Mouse (Mus musculus) kidney, postnatal 0 days (tissue): Measurements from ENCODE around the gene Prkce. TPM values are rescaled to one million over a fixed set of nuclear protein-coding genes. Genes with fewer than 3 reads are reported as not detected.

Source experiments
- ATAC-seq: fragments of 200-750 bp; cut with Nextera tagmentation; replicated peaks from 2 replicates; pipeline ENCODE4 v1.8.0; 2017; ENCODE audit warnings: low read depth, moderate number of reproducible peaks, moderate TSS enrichment, moderate library complexity; ENCODE audit not compliant: low FRiP score
- DNase-seq: peaks from one replicate; pipeline ENCODE4 v3.0.0-alpha.2; 2016; ENCODE audit warnings: low spot score
- H3K27ac ChIP-seq: fragments of 300-500 bp; sonication (generic); 2 replicates; pipeline ENCODE4 v1.5.1; 2014; ENCODE audit warnings: mild to moderate bottlenecking
- H3K27me3 ChIP-seq: fragments of 300-500 bp; sonication (generic); 2 replicates; pipeline ENCODE4 v1.6.1; 2014; ENCODE audit warnings: low read length, mixed read lengths; ENCODE audit not compliant: insufficient read depth
- H3K36me3 ChIP-seq: fragments of 300-500 bp; sonication (generic); 2 replicates; pipeline ENCODE4 v1.6.1; 2014; ENCODE audit warnings: low read length, mixed read lengths; ENCODE audit not compliant: insufficient read depth
- H3K4me1 ChIP-seq: fragments of 300-500 bp; sonication (generic); replicated peaks from 2 replicates; pipeline ENCODE4 v1.6.1; 2014; ENCODE audit warnings: antibody characterized with exemption, low read length, mixed read lengths; ENCODE audit not compliant: insufficient read depth
- H3K4me2 ChIP-seq: fragments of 300-500 bp; sonication (generic); 2 replicates; pipeline ENCODE4 v1.6.1; 2014; ENCODE audit warnings: mild to moderate bottlenecking, low read length, moderate library complexity, mixed read lengths
- H3K4me3 ChIP-seq: fragments of 300-500 bp; sonication (generic); replicated peaks from 2 replicates; pipeline ENCODE4 v1.5.1; 2014; ENCODE audit warnings: low read depth, low read length
- H3K9ac ChIP-seq: fragments of 300-500 bp; sonication (generic); 2 replicates; pipeline ENCODE4 v1.6.1; 2014; ENCODE audit warnings: low read depth, low read length
- H3K9me3 ChIP-seq: fragments of 300-500 bp; sonication (generic); replicated peaks from 2 replicates; pipeline ENCODE4 v1.6.1; 2016; ENCODE audit warnings: low read length, inconsistent platforms, mixed read lengths
- CTCF ChIP-seq: IDR thresholded peaks from 2 replicates; pipeline ENCODE4 v1.5.1; 2016; ENCODE audit warnings: antibody characterized with exemption, low read depth, mild to moderate bottlenecking, moderate library complexity
- whole genome bisulfite sequencing: fragments of 180-500 bp; shearing (Covaris S2); extraction: QIAGEN DNeasy Blood & Tissue Kit; methylation state at CpG from one replicate; pipeline ENCODE4 v1.1.7; 2014; 5-methylcytosine and 5-hydroxymethylcytosine counted together
- polyA plus RNA-seq: library from polyadenylated mRNA; unstranded; fragments of >200 nt; fragmentation: Nextera tagmentation; extraction: Ambion mirVana; gene quantifications from 2 replicates; pipeline ENCODE4 v1.2.1, GENCODE M21; 2015

Prkce gene
- polyA plus RNA-seq, 1 experiment from 2014 or later, result 6.0 TPM

DNA sequence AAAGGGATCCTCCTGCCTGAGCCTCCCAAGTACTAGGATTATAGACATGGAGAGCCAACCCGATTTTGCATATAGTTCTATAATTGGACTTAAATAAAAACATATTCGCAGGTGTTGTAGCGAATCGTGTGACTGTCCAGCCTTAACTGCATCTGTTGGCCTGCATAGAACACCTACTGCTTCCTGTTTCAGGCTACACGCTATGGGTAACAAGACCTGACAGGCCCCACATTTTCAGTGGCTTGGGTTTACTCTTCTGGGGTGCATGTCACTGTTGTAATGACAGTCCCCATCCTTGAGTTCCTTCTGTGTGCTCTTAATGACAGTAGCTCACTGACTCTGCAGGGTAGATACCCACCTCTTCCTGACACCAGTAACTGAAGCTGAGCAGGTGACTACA, 278.3 kb downstream of the Prkce start:
- Histone ChIP-seq H3K9me3 (no peaks in the 10 kb centered on the region), H3K36me3 (no peaks in the 10 kb centered on the region), H3K4me1 (peaks cover 2% of the 10 kb centered on the region; the same call in 1 of the 2 replicates), H3K9ac (no peak overlapping the region), H3K4me3 (no peak overlapping the region), H3K4me2 (no peak overlapping the region), H3K27me3 (no peaks in the 10 kb centered on the region), H3K27ac (no peak overlapping the region)
- ATAC-seq (no peak), DNase-seq (no peak)
- TF ChIP-seq CTCF, result no peak
- 93% methylated on average over 5 of the region's 5 CpGs for WGBS

DNA sequence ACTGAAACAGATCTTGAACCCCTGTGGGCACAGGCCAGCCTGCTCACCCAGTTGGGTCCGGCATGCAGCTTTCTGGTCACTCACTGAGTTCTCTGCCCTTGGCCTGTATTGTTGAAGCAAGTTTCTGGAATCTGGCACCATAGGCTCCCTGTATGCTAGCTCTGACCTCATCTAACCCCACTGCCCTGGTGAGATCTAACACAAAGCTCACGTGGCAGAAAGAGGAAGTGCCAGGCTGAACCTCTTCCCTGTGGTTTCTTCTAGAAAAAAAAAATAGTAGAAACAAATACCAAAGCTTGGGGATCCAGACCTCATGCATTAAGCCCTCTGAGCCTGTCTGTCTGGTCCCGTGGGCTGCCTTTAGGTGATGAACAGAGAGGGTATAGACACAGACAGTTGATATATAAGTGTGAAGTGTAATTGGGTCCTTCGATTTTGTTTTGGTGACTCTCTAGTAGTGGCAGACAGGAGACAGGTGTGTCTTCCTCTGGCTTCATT, 279.6 kb downstream of the Prkce start:
- H3K36me3 ChIP-seq, result no peaks in the 10 kb centered on the region
- TF ChIP-seq CTCF, result no peak
- 80% methylated on average over 4 of the region's 4 CpGs for WGBS
- ATAC-seq (no peak), DNase-seq (no peak)
- H3K27ac ChIP-seq, result no peak overlapping the region
- H3K4me2 ChIP-seq, result no peak overlapping the region
- H3K4me3 ChIP-seq, result no peak overlapping the region
- H3K9me3 ChIP-seq, result no peaks in the 10 kb centered on the region
- peaks cover 2% of the 10 kb centered on the region; the same call in 1 of the 2 replicates for H3K4me1 ChIP-seq
- H3K27me3 ChIP-seq, result no peaks in the 10 kb centered on the region
- no peak overlapping the region for H3K9ac ChIP-seq

DNA sequence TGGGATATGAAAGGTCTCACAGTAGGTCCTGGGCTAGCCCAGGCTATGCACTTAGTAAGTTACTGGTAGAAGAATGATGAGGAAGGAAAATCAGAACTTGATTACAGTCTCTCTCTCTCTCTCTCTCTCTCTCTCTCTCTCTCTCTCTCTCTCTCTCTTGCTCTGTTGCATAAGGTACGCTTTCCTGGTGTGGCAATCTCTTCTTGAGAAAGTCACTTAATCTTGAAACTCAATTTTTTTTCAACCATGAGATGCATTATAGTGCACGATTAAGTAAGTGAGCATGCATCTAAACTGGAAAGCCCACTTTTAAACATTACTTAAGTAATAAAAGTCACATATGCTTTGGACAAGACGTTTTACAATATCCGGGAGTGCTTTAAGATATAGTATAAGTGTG, 285.3 kb downstream of the Prkce start:
- Histone ChIP-seq H3K36me3 (no peaks in the 10 kb centered on the region), H3K27ac (no peak overlapping the region), H3K9me3 (no peaks in the 10 kb centered on the region), H3K27me3 (no peaks in the 10 kb centered on the region), H3K4me1 (no peaks in the 10 kb centered on the region), H3K9ac (no peak overlapping the region), H3K4me3 (no peak overlapping the region), H3K4me2 (no peak overlapping the region)
- WGBS, result 83% methylated on average over 4 of the region's 4 CpGs
- ATAC-seq (no peak), DNase-seq (no peak)
- no peak for TF ChIP-seq CTCF

DNA sequence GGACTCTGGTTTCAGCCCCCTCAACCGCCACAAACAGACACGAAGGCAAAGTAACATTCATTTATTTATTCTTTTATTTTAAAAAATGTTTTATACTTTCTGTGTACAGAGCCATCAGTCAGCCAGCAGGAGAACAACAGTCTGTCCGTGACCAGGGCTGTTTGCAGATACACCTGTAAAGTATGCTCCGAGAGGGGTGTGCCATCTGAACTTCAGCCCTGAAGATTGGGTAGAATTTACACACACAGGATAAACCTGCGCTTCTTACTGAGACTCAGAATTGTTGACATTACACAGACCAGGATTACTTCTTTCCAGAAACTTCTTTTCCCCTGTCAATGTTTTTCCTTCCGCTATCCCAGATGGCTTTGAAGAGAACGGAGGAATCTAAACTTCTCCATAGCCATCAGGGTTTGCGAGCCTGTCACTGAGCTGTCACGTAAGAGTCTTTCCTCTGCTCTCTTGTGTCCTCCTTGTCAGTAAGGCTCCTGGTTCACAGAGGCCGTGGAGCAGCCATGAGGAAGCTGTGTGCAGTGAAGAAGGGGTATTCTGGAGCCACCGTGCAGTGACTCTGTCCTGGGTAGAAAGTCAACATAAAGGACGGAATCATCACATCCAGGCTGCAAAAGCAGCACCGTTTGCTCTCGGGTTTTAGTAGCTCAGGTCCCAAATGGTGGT, 286.2 kb downstream of the Prkce start:
- no peak for ATAC-seq

DNA sequence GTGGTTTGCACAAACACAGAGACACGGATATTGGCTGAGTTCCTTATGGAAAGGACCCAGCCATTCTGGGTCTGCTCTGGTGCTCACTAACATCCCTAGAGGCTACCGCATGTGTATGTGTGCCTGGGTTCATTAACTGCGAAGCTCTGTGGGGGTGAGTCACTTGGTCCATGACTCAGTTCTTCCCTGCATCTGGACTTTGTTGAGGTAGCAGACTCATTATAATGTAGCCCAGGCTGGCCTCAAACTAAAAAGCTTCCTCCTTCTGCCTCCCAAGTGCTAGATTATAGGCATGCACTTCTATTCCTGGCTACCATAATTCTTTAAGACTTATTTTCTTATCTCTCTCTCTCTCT, 286.7 kb downstream of the Prkce start:
- Histone ChIP-seq H3K36me3 (no peaks in the 10 kb centered on the region), H3K9me3 (no peaks in the 10 kb centered on the region), H3K9ac (no peak overlapping the region), H3K27ac (no peak overlapping the region), H3K4me3 (no peak overlapping the region), H3K27me3 (no peaks in the 10 kb centered on the region), H3K4me2 (no peak overlapping the region), H3K4me1 (no peaks in the 10 kb centered on the region)
- no peak for ATAC-seq
- WGBS, result 73% methylated on average over 3 of the region's 3 CpGs
- TF ChIP-seq CTCF, result no peak
- DNase-seq, result no peak

More for the DNA sequence above, 286.2 kb downstream of the Prkce start:
- Histone ChIP-seq H3K4me2 (no peak overlapping the region), H3K9me3 (no peaks in the 10 kb centered on the region), H3K27ac (no peak overlapping the region), H3K36me3 (no peaks in the 10 kb centered on the region), H3K4me1 (no peaks in the 10 kb centered on the region), H3K9ac (no peak overlapping the region), H3K4me3 (no peak overlapping the region), H3K27me3 (no peaks in the 10 kb centered on the region)
- TF ChIP-seq CTCF, result no peak
- DNase-seq, result no peak
- 78% methylated on average over 14 of the region's 14 CpGs for WGBS

DNA sequence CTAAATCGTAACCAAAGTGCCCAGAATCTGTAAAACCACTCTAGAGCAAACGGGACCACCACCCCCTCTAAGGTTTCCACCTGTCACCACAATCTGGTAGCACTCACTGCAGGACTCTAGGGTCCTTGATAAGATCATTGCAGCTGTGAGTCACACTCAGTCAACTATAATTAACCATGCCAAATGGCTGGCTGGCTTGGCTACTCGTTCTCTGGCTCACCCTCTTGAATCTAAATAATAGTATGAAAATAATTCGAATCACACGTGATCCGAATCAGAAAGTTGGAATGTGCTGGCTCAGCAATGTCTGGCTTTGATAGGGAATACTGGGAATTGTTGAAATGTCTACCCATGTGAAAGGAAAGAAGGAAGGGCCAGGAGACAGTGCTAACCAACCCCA, 288.9 kb downstream of the Prkce start:
- no peaks in the 10 kb centered on the region for H3K36me3 ChIP-seq
- H3K9me3 ChIP-seq, result no peaks in the 10 kb centered on the region
- no peak overlapping the region for H3K27ac ChIP-seq
- H3K9ac ChIP-seq, result no peak overlapping the region
- ATAC-seq (no peak), DNase-seq (no peak)
- no peaks in the 10 kb centered on the region for H3K27me3 ChIP-seq
- no peaks in the 10 kb centered on the region for H3K4me1 ChIP-seq
- WGBS, result 63% methylated on average over 6 of the region's 6 CpGs
- no peak for TF ChIP-seq CTCF
- H3K4me2 ChIP-seq, result no peak overlapping the region
- H3K4me3 ChIP-seq, result no peak overlapping the region
